Mouse (Mus musculus) large intestine, adult 2 months (tissue): ENCODE measurements around the gene Ninj2. TPM values are rescaled to one million over a fixed set of nuclear protein-coding genes. Genes with fewer than 3 reads are reported as not detected.

Experiments used
- DNase-seq: peaks from one replicate; pipeline ENCODE4 v3.0.0-alpha.2; 2012; ENCODE audit warnings: low read depth, low spot score
- WGBS: fragments of 180-500 bp; shearing (Covaris S2); methylation state at CpG from one replicate; pipeline ENCODE4 v1.1.7; 2018; 5-methylcytosine and 5-hydroxymethylcytosine counted together
- polyA plus RNA-seq: library from polyadenylated mRNA; depleted of rRNA; stranded (reverse); fragments of >200 nt; gene quantifications from 2 replicates; pipeline ENCODE4 v1.2.3, GENCODE M21; 2012

Gene Ninj2
- polyA plus RNA-seq, 1 experiment, result not detected

DNA sequence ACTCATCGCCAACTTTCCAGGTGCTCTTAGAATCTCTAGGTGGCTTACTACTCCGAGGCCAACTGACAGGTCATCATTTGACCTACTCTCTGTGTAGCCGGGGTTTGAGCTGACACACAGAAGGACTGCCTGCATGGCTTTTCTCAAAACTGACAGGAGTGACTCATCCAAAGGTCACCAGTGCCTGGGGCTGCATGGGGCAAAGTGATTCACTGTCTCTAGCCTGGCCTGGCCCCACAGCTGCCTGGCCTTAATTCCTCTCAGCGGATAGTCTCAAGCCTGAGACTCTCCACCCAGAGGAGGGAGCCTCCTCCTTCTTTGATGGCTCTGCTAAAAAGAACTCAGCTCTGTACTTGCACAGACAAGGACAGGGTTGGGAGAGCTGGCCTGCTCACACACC is 97.8 kb downstream of the Ninj2 start:
- WGBS, result 54% methylated on average over 4 of the region's 4 CpGs
- DNase-seq, result no peak

DNA sequence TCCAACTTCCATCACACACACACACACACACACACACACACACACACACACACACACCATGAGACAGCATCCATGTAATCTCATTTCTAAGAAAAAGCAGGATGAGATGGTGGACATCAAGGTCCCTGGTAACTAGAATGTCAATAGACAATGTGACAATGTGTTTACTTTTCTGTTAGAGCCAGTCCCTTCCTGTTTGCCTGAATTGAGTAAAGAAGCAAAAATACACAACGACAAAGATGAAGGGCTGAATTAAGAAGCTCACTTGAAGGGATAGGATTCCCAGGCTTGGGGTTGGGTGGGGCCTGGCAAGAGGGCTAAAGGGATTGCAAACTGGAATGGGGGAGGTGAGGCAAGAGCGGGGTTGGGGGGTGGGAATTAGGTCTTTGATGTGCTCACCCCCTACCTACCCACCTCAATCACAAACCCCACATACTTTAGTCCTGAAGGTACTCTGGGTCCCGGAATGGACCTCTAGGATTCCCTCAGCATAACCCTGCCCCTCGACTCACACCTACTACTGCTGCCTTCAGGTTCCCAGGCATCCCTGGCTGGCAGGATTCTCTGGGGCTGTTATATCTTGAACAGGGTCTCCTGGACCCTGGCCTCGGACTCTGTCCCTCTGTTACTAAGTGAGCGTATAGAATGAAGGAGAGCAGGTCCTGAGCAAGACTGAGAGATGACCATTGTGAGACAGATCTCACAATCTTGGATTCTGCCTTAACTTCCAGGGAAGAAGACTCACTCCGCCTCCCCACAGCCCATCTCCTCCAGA is 98.4 kb downstream of the Ninj2 start:
- no peak for DNase-seq

DNA sequence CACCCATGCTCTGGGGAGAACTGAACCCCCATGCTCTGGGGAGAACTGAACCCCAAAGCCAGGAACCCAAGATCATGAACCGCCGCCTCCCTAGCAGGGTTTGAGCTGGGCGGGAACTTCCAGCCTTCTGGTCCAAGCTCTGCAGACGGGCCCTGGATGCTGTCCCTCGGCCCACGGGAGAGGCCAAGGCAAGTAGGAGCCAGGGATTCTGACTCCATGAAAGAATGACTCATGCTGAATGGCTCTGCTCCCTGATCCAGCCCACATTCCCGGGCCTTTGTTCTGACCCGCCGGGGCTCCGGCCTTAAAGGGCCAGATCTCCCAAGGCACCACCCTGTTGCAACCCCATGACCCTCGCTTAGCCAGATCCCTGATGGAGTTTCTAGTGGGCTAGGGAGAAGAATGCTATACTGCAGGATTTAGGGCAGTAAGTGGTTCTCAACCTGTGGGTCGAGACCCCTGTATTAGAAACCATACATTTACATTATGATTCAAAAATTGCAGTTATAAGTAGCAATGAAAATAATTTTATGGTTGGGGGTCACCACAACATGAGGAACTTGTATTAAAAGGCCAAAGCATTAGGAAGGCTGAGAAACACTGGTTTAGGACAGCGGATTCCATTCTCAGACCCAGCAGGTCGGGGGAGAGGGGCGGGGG is 99.2 kb downstream of the Ninj2 start:
- no peak for DNase-seq
- 18% methylated on average over 14 of the region's 15 CpGs for WGBS

More for the DNA sequence above, 98.4 kb downstream of the Ninj2 start:
- 77% methylated on average over 7 of the region's 7 CpGs for WGBS

DNA sequence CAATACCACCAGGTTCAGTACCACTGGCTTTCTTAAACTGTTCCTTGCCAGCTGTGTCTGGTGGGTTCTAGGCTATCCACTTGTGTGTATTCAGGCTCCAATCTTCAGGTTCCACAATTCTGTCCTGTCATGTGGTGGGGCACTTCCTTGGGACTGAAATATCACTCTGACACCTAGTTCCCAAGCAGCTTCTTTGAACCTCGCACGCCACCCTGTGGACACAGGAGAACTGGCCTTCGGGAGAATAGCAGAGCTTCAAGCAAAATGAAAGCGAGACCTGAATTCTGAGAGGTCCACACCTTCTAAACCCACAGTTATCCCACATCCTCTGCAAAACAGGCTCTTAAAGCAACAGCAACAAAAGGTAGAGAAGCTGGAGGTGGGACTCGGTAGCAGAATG is 100.0 kb downstream of the Ninj2 start:
- 6% methylated on average over 5 of the region's 5 CpGs for WGBS
- peak; percentile 78 for DNase-seq

DNA sequence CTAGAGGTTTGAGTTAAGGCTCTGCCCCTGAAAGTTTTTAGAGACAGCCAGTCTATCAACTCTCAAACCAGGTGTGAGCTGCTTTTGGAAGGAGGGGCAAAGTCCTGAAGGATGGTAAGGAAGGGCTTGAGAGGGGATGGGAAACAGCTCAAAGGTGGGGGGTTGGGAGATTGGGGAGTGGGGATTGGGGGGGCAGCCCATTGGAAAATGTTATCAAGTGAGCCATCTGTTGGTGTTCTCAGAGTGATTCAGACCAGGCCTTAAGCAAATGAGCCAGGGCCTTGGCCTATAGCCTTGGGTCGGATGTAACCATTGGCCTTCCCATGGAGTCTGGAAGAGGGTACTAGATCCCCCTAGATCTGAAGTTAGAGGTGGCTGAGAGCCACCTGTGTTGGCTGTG is 100.6 kb downstream of the Ninj2 start:
- 71% methylated on average over 1 of the region's 1 CpGs for WGBS

DNA sequence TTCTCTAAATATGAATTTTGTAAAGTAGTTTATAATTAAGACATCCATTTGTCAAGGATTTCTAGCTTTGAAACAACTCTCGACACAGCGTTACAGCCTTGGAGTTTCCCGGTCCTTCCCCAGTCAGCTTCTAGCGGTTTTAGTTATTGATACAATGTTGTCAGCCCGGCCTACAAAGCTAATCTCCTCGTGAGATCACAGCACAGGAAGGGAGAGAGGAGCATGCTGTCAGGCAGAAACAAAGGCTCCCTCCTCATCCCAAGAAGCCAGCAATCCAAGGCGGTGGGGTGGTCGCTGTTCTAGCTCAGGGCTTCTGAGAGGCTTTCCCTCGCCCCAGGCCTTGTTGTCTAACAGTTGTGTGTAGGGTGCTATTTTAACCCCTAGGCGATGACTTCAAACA is 101.2 kb downstream of the Ninj2 start:
- no peak for DNase-seq
- WGBS, result 55% methylated on average over 10 of the region's 10 CpGs

More for the DNA sequence above, 100.6 kb downstream of the Ninj2 start:
- no peak for DNase-seq

DNA sequence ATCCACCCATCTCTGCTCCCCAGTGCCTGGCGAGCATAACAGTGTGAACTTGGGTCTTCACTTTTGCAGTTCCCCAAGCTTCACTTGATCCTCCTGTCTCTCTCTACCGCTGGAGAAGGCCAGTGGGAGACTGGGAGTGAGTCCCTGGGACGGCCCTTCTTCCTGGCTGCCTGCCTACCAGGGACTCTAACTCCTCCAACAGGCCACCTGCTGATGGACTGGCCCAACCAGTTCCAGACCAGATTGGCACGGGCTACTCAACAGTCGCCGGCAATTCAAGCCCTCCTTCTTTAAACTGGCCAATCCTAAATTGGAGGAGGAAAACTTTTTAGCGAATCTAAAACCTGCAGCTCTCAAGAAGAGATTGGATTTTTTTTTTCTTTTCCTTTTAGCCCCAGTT is 101.8 kb downstream of the Ninj2 start:
- DNase-seq, result no peak

DNA sequence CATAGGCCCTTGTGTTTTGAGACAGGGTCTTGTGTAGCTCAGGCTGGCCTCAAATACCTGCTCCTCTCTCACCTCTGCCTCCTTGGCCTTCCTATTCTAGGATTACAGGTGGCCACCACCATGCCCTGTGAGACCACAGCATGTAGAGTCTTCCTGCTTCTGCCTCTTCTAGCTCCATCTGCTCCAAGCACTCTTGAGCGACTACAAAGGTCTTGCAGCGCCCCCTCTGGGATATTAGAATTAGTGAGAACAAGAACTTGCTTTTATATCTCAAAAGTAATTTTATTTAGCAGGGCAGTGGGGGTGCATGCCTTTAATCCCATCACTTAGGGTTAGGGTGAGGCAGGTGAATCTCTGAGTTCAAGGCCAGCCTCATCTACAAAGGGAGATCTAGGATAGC is 103.7 kb downstream of the Ninj2 start:
- 34% methylated on average over 2 of the region's 2 CpGs for WGBS
- DNase-seq, result no peak

More for the DNA sequence above, 101.8 kb downstream of the Ninj2 start:
- 18% methylated on average over 7 of the region's 7 CpGs for WGBS

DNA sequence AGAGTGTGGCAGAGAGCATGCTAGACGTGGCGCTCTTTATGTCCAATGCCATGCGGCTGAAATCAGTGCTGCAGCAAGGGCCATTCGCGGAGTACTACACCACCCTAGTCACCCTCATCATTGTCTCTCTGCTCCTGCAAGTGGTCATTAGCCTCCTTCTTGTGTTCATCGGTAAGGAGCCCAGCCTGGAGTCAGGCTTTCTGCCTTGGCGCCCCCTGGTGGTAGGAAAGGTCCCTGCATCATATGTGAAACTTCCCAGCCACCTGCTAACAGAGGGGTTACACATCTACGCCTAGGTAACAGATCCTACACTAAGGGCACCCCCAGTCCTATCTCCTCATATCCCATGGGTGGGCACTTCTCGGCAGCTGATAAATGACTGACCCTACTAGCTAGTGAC is 104.8 kb downstream of the Ninj2 start:
- WGBS, result 34% methylated on average over 9 of the region's 9 CpGs
- no peak for DNase-seq

DNA sequence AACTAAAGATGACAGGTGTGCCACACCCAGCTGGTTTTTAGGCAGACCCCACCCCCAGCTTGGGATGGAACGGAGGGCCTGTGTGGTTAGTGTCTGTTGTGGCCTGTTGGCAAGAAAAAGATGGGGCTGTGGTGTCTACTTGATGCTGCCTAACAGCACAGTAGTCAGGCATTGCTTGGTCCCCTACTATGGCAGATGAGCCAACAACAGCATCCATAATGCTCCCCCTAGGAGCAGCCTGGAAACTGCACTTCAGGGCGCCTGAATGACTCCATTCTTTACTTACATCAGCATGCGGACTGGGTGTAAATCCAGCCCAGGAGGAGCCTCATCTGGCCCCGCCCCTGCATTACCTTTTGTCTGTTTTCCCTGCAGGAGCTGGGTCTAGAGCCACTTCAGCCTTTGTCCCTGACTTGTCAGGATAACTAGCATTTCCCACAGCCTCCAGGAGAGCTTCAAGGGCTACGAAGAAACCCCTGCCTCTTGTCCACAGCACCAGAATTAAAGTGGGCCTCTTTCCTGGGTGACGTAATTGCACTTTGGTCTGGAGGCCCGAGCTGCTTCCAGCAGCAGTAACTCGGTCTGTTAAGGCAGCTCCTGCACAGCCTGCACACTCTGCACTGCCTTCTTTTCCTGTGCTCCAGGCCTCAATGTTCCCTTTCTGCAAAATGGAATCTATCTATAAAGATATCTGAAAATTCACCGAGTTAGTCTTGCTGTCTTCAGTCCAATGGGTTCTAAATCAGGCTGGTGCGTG is 106.7 kb downstream of the Ninj2 start:
- 26% methylated on average over 10 of the region's 10 CpGs for WGBS
- DNase-seq, result no peak

DNA sequence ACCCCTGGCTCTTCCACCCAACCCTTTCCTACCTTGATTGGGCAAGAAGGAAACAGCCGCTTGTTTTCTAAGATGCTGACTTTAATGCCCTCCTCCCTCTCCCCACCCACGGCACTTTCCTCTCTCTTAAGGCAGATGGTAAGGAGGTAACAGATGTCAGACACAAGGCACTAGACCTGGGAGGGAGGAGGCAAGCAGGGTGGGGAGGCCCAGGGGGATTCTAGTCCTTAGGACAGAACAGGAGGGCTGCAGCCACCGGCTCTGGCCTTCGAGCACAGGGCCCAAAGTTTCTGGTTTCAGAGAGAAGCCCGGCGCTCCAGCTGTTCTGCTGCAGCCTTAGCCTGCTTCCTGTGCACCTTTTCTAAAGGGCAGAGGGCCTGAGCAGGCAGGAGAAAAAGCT is 108.8 kb downstream of the Ninj2 start:
- DNase-seq, result no peak
- 73% methylated on average over 6 of the region's 6 CpGs for whole genome bisulfite sequencing

DNA sequence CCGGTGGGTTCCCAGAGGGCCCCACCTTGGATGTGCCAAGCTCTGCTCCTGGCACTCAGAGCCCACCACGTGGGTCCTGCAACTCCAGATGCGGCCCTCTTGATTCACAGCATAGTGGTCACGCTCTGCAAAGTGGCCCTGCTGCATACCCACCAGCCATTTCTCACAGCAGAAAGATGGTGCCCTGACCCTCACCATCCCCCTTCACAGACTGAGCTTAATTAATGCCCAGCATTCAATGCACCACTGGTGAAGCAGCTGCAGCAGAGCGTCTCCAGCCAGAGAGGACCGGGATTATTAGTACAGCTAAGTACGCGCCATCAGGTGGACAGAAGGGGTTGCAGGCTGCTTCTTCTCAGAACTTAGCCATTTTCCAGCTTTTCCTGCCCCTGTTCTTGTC is 109.3 kb downstream of the Ninj2 start:
- no peak for DNase-seq
- WGBS, result 90% methylated on average over 8 of the region's 8 CpGs

DNA sequence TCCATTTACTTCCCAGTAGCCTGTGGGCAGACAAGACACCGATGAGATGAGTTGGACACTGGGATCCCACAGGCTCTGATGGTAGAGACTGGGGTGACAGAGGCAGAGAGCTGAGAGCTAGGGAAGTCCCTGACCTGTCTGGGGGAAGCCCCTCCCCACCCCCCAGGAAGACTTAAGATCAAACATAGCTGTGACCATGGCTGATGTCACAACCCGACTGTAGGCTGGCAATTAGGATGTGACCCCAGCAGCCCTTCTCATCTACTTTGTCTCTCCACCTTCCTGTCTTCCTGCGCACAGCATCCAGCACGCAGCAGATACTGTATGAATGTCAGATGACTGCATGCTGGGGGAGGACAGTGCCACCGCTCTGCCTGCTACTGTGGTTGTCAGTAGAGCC is 113.4 kb downstream of the Ninj2 start:
- WGBS, result 88% methylated on average over 5 of the region's 5 CpGs
- DNase-seq, result no peak

DNA sequence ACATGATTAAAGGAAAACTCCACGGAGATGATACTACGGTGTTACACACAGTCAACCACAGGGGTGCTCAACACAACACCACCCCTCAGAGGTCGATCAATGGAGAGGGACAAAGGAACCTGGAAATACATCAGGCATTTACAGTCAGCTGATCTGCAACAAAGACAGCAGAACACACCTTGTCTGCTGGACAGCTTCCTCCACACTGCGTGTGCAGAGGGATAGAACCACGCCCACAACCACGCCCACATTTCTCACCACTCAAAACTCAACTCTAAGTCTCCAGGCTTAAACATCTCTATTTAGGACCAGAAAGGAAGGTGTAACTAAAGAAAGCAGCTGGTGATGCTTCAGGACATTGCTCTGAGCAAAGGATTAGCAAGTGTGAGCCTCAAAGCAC is 118.4 kb downstream of the Ninj2 start:
- 54% methylated on average over 6 of the region's 6 CpGs for WGBS
- no peak for DNase-seq

DNA sequence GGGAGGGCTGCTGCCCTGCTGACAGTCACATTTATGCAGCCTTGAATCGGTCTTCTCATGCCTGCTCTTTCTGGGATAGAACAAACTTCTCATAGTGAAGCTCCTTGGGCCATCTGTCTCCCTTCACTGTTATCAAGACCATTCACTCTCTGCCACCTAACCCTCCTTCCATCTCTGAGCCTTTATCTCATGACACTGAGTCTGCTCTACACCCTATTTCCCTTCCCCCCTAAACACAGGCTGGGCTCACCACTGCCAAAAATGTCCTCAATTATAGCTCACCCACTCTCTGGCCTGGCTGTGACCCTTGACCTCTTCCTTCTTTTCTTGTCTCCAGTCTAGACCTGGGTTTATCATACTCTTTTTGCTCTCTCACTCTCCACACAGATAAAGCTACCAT is 123.6 kb downstream of the Ninj2 start:
- no peak for DNase-seq

DNA sequence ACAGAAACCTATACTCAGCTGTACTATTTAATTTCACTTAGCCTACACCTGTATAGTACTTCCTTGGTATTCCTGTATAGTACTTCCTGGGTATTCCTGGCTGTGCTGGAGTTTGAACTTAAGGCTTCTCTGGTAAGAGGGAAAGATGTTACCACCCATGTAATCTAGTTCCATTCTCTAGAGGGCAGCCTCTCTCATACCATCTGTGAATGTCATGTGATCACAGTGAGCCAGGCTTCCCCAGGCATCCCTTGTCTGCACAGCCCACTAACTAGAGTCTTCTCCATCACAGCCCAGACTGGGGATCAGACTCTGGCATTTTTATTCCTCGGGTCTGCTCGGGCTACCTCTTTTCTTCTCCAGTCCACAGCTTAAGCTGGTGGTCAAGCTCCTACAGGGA is 126.1 kb downstream of the Ninj2 start:
- WGBS, result 79% methylated on average over 2 of the region's 2 CpGs
- DNase-seq, result no peak

More for the DNA sequence above, 123.6 kb downstream of the Ninj2 start:
- 81% methylated on average over 1 of the region's 1 CpGs for WGBS

DNA sequence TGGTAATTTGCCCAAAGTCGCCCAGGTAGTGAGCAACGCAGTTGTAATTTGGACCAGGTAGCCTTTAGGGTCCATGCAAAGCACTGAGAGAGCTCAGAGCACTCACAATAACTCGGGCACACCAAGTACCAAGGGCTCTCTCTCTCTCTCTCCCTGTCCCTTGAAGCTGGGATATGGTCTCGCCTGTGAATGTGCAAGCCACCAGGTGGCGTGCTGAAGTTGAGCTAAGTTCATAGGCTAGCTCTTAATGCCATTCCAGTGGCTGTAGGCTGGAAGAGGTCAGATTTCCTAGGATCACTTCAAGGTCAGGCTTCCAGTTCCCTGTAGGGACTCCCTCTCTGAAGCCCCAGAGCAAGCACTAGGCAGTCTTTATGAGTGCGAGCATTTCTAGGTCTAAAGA is 129.5 kb downstream of the Ninj2 start:
- WGBS, result 31% methylated on average over 6 of the region's 6 CpGs
- no peak for DNase-seq

DNA sequence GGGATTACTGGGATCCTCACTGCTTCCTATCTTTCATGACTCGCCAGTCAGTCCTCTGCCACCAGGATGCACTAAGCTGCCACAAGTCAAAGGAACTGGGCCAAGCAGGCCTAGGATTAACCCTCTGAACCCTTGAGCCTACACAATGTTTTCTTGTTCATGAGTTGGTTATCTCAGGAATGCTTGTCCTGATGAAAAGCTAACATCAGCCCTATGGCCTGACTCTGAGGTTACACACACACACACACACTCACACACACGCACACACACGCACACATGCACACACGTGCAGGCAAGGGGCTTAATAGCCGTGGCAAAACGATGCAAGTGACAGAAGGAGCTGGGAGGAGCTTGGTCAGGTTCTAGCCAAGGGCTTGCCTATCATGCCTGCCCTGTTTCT is 132.2 kb downstream of the Ninj2 start:
- WGBS, result 65% methylated on average over 6 of the region's 6 CpGs
- DNase-seq, result no peak

DNA sequence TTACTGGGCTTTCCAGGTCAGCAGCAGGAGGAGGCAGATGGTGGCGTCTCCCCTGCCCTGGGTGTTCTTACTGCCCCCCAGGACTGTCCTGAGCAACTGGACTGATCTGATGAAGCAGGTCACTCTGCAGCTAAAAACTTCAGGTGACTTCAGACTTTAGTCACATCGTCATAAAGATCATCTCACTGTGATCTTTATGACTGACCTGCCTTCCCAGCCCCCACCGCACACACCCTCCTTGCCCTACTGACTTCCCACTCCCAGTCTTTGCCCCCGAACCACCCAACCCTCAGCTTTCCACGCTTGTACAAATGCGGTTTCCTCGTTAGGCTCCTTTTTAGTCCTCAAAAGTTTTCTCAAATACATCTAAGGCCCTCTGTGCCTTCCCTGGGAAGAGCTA is 133.9 kb downstream of the Ninj2 start:
- 44% methylated on average over 7 of the region's 7 CpGs for WGBS
- DNase-seq, result no peak

DNA sequence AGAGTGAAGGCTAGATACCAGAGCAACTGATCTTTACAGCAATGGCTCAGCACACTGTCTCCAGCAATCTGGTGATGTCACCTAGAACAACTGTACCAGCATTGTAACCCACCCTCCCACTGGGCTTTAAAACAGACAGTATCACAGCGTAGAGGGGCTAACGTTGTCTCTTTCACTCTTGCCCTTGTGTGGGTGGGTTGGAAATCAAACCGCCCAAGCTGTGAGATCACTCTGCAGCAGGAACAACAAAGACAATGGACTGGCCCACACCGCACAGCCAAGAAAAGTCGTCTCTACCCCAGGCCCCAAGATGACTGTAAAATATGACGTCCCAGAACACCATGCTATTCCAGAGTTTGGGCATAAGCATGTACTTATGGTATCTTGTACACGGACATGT is 136.7 kb downstream of the Ninj2 start:
- no peak for DNase-seq
- 70% methylated on average over 7 of the region's 7 CpGs for WGBS

DNA sequence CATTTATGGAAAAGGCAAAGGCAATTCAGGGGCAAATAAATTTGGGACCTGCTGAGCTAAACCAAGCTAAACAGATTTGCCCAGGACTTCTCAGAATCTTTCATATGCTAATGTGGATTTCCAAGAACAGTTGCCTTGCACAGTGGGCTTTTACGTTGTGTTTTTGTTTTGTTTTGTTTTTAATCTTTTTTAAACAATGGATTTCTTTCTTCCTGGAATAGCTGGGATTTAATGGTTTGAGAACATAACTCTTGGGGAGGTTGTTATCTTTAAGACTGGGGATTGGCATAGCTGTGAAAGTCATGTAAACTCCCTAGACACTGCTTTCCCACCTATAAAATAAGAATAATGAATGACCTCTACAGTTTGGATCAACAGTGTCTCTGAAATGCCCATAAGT is 137.3 kb downstream of the Ninj2 start:
- WGBS, result 30% methylated on average over 1 of the region's 1 CpGs

More for the DNA sequence above, 137.3 kb downstream of the Ninj2 start:
- no peak for DNase-seq
